ENCODE assay signal across 14 mouse cellular contexts in the genomic region with DNA sequence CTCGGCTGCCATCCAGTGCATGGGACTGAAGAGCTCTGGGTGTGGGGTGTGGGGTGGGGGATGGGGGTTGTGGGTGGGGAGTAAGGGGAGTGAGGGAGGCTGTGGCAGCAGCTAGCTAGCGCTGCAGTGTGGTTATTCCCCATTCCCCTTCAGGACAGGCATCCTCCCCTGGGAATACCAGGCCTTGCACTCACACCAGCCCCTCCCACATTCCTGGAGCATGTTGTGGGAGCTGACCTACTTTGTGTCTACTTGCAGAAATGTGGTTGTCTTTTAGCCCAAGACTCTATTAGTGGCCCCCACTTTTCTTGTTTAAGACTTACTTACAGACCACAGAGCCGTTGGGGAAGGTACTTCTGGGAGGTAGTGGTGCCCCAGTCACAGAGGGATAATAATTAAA. TPM values are rescaled to one million over a fixed set of nuclear protein-coding genes. Genes with fewer than 3 reads are reported as not detected.
DNase-seq lines count a peak whose midpoint lies in the region; ATAC-seq lines count a peak whose summit lies in the region.
"Had no signal": no experiment of that assay in that cellular context is flagged by ENCODE, and none has a peak within 500 bp of the region (broad histone marks: within the 10 kb centered on the region; RNA-seq: fewer than 3 reads in every experiment).

No protein-coding gene starts in this region.

- H3K27me3 ChIP-seq in kidney, embryonic 15.5 days, result no peaks in the 10 kb centered on the region
- no peaks in the 10 kb centered on the region for H3K27me3 ChIP-seq in hindbrain, embryonic 13.5 days
- H3K27me3 ChIP-seq: heart, embryonic 13.5 days; megakaryocyte, embryonic 14.5 days; neural tube, embryonic 13.5 days had no signal

- peak; percentile 70 for DNase-seq in kidney, postnatal 10 days
- DNase-seq in ZHBTc4 (ENCODE audit: low read depth, low spot score), result peak; percentile 67
- peak; percentile 42 to 45 for DNase-seq in gastrocnemius, adult 8-10 months (ENCODE audit: low spot score in 2 of 2)
- DNase-seq in lung, postnatal 4 days, result peak; percentile 53 to 72
- DNase-seq in layer of hippocampus, postnatal 10 days (ENCODE audit: low spot score in 2 of 2), result no peak
- no peak for DNase-seq in layer of hippocampus, adult 9-10 months (ENCODE audit: low spot score)
- DNase-seq: thymus, postnatal 14 days had no signal

- WGBS in kidney, embryonic 15.5 days, result 57% methylated on average over 3 of the region's 3 CpGs
- 68% methylated on average over 3 of the region's 3 CpGs for WGBS in hindbrain, embryonic 13.5 days

- no peak for ATAC-seq in kidney, embryonic 15.5 days (replicated peaks; ENCODE audit: low FRiP score)
- ATAC-seq in hindbrain, embryonic 13.5 days (ENCODE audit: low FRiP score), result no peak

- H3K4me2 ChIP-seq in kidney, embryonic 15.5 days, result no peak overlapping the region
- H3K4me2 ChIP-seq in hindbrain, embryonic 13.5 days, result no peak overlapping the region
- H3K4me2 ChIP-seq: heart, embryonic 13.5 days; neural tube, embryonic 13.5 days had no signal

- H3K4me3 ChIP-seq in kidney, embryonic 15.5 days (replicated peaks), result no peak overlapping the region
- H3K4me3 ChIP-seq in hindbrain, embryonic 13.5 days, result no peak overlapping the region
- H3K4me3 ChIP-seq: forebrain, embryonic 10.5 days; heart, embryonic 13.5 days; megakaryocyte, embryonic 14.5 days; neural tube, embryonic 13.5 days had no signal

- H3K4me1 ChIP-seq in kidney, embryonic 15.5 days, result 0 out of 2 replicates have a peak, but pooled peaks cover 3% of the 10 kb centered on the region
- H3K4me1 ChIP-seq in hindbrain, embryonic 13.5 days (replicated peaks), result no peaks in the 10 kb centered on the region
- H3K4me1 ChIP-seq: forebrain, embryonic 10.5 days; neural tube, embryonic 13.5 days had no signal

- H3K9me3 ChIP-seq in kidney, embryonic 15.5 days (replicated peaks), result no peaks in the 10 kb centered on the region
- no peaks in the 10 kb centered on the region for H3K9me3 ChIP-seq in hindbrain, embryonic 13.5 days
- H3K9me3 ChIP-seq: forebrain, embryonic 10.5 days; G1E; heart, embryonic 13.5 days; megakaryocyte, embryonic 14.5 days; neural tube, embryonic 13.5 days had no signal

- no peak overlapping the region for H3K9ac ChIP-seq in kidney, embryonic 15.5 days
- no peak overlapping the region for H3K9ac ChIP-seq in hindbrain, embryonic 13.5 days
- H3K9ac ChIP-seq: heart, embryonic 13.5 days; neural tube, embryonic 13.5 days had no signal

- no peak overlapping the region for H3K27ac ChIP-seq in kidney, embryonic 15.5 days
- H3K27ac ChIP-seq in hindbrain, embryonic 13.5 days, result no peak overlapping the region
- H3K27ac ChIP-seq: forebrain, embryonic 10.5 days; heart, embryonic 13.5 days; neural tube, embryonic 13.5 days had no signal

- H3K36me3 ChIP-seq in kidney, embryonic 15.5 days, result peaks cover 38% of the 10 kb centered on the region
- no peaks in the 10 kb centered on the region for H3K36me3 ChIP-seq in hindbrain, embryonic 13.5 days
- H3K36me3 ChIP-seq: forebrain, embryonic 10.5 days; neural tube, embryonic 13.5 days had no signal

RNA-seq across cellular contexts. Expression of a gene that starts 24.4 kb away (rescaled TPM):
- polyA plus RNA-seq in kidney, embryonic 15.5 days (2015; fragmentation: Nextera tagmentation; extraction: Ambion mirVana), result 10.2 and 12.5 TPM in 2 replicates
- 10 to 100 TPM; 14.9 to 18.2 (median 16.2) TPM for total RNA-seq in gastrocnemius, adult 8-10 months (2022)
- polyA plus RNA-seq in hindbrain, embryonic 13.5 days (2015; fragmentation: Nextera tagmentation; extraction: Ambion mirVana), result 1.5 and 1.8 TPM in 2 replicates
- total RNA-seq in layer of hippocampus, postnatal 10 days (2021), result 1 to 10 TPM; 3.7 to 3.8 TPM

RNA-seq across cellular contexts. Expression of a gene that starts 31.7 kb away (rescaled TPM):
- polyA plus RNA-seq in kidney, embryonic 15.5 days (2015; fragmentation: Nextera tagmentation; extraction: Ambion mirVana), result 1.3 TPM in 2 replicates
- total RNA-seq in gastrocnemius, adult 8-10 months (2022), result under 1 TPM in 3 of 4 experiments, not detected in 1; 0.19 to 0.34 (median 0.24) TPM
- 0.23 and 0.58 TPM in 2 replicates for polyA plus RNA-seq in hindbrain, embryonic 13.5 days (2015; fragmentation: Nextera tagmentation; extraction: Ambion mirVana)
- total RNA-seq in layer of hippocampus, postnatal 10 days (2021), result 1 to 10 TPM; 3.9 to 6.4 TPM
- total RNA-seq: G1E had no signal
- polyA plus RNA-seq: G1E had no signal

RNA-seq across cellular contexts. Expression of a gene that starts 54.2 kb away (rescaled TPM):
- 5.7 and 5.8 TPM in 2 replicates for polyA plus RNA-seq in kidney, embryonic 15.5 days (2015; fragmentation: Nextera tagmentation; extraction: Ambion mirVana)
- 10 to 100 TPM; 14.5 to 20.7 (median 16.2) TPM for total RNA-seq in gastrocnemius, adult 8-10 months (2022)
- 3.3 and 4.8 TPM in 2 replicates for polyA plus RNA-seq in hindbrain, embryonic 13.5 days (2015; fragmentation: Nextera tagmentation; extraction: Ambion mirVana)
- 10 to 100 TPM; 14.0 to 16.2 TPM for total RNA-seq in layer of hippocampus, postnatal 10 days (2021)
- total RNA-seq: G1E had no signal
- polyA plus RNA-seq: G1E had no signal

Comparison
In these comparisons a context has a peak if more than half of its experiments do, and no peak if none do; other contexts are left out.
1. DNase-seq: peak in kidney, postnatal 10 days (single experiment), ZHBTc4 (single experiment), gastrocnemius, adult 8-10 months (2 of 2) and lung, postnatal 4 days (2 of 2); none in layer of hippocampus, postnatal 10 days (0 of 2) and layer of hippocampus, adult 9-10 months (single experiment).